Mouse (Mus musculus): ENCODE data around the gene Rhox2g.
"Not testable (repeated sequence)": the region's sequence is repeated elsewhere in the genome, so short reads cannot be mapped to it uniquely, and the experiment has no call there.

Rhox2g gene

GRCm38 (mm10) chrX:37643370-37643769 lies at the start of gene Rhox2g:
Gene Rhox2g, minus strand, starts transcription at chrX:37643470.
- DNase-seq (ENCODE audit: low read depth, low spot score); H3K36me3 ChIP-seq (ENCODE audit: control insufficient read depth, insufficient read depth, low read length, poor library complexity, severe bottlenecking); H3K27me3 ChIP-seq (ENCODE audit: control insufficient read depth, insufficient read depth, low read length, poor library complexity, severe bottlenecking): not testable (repeated sequence)

- no peak for DNase-seq (ENCODE audit: low read depth, low spot score)
- H3K27me3 ChIP-seq (ENCODE audit: control insufficient read depth, insufficient read depth, low read length, poor library complexity, severe bottlenecking) = no peaks in the 10 kb centered on the region
Measured at GRCm38 (mm10) chrX:37692261-37692660, 49.0 kb upstream of the Rhox2g start.

GRCm38 (mm10) chrX:37683031-37683715 lies 39.9 kb upstream of the Rhox2g start:
- no peak for DNase-seq (ENCODE audit: low read depth, low spot score)
- H3K27me3 ChIP-seq (ENCODE audit: control insufficient read depth, insufficient read depth, low read length, poor library complexity, severe bottlenecking) = no peaks in the 10 kb centered on the region
- H3K36me3 ChIP-seq (ENCODE audit: control insufficient read depth, insufficient read depth, low read length, poor library complexity, severe bottlenecking) = no peaks in the 10 kb centered on the region

More at GRCm38 (mm10) chrX:37692261-37692660, 49.0 kb upstream of the Rhox2g start:
- no peaks in the 10 kb centered on the region for H3K36me3 ChIP-seq (ENCODE audit: control insufficient read depth, insufficient read depth, low read length, poor library complexity, severe bottlenecking)

- not testable (repeated sequence) for H3K36me3 ChIP-seq (ENCODE audit: control insufficient read depth, insufficient read depth, low read length, poor library complexity, severe bottlenecking); H3K27me3 ChIP-seq (ENCODE audit: control insufficient read depth, insufficient read depth, low read length, poor library complexity, severe bottlenecking); DNase-seq (ENCODE audit: low read depth, low spot score)
Measured at GRCm38 (mm10) chrX:37673177-37673576, 29.9 kb upstream of the Rhox2g start, which contains the start of gene Rhox2h. Gene Rhox2h, minus strand, starts transcription at chrX:37673277.

- H3K27me3 ChIP-seq (ENCODE audit: control insufficient read depth, insufficient read depth, low read length, poor library complexity, severe bottlenecking); H3K36me3 ChIP-seq (ENCODE audit: control insufficient read depth, insufficient read depth, low read length, poor library complexity, severe bottlenecking); DNase-seq (ENCODE audit: low read depth, low spot score): not testable (repeated sequence)
Measured at GRCm38 (mm10) chrX:37668664-37669063, 25.4 kb upstream of the Rhox2g start, which contains the start of gene Rhox3h. Gene Rhox3h, minus strand, starts transcription at chrX:37668764.

GRCm38 (mm10) chrX:37651227-37651626 lies 8.0 kb upstream of the Rhox2g start, which contains the start of gene Rhox4g:
Gene Rhox4g, minus strand, starts transcription at chrX:37651327.
- H3K27me3 ChIP-seq (ENCODE audit: control insufficient read depth, insufficient read depth, low read length, poor library complexity, severe bottlenecking); DNase-seq (ENCODE audit: low read depth, low spot score); H3K36me3 ChIP-seq (ENCODE audit: control insufficient read depth, insufficient read depth, low read length, poor library complexity, severe bottlenecking): not testable (repeated sequence)

GRCm38 (mm10) chrX:37628512-37628911 lies 14.8 kb downstream of the Rhox2g start, which contains the start of gene Rhox3g:
Gene Rhox3g, minus strand, starts transcription at chrX:37628612.
- DNase-seq (ENCODE audit: low read depth, low spot score); H3K27me3 ChIP-seq (ENCODE audit: control insufficient read depth, insufficient read depth, low read length, poor library complexity, severe bottlenecking); H3K36me3 ChIP-seq (ENCODE audit: control insufficient read depth, insufficient read depth, low read length, poor library complexity, severe bottlenecking): not testable (repeated sequence)

- not testable (repeated sequence) for H3K36me3 ChIP-seq (ENCODE audit: control insufficient read depth, insufficient read depth, low read length, poor library complexity, severe bottlenecking); DNase-seq (ENCODE audit: low read depth, low spot score); H3K27me3 ChIP-seq (ENCODE audit: control insufficient read depth, insufficient read depth, low read length, poor library complexity, severe bottlenecking)
Measured at GRCm38 (mm10) chrX:37607604-37608003, 35.7 kb downstream of the Rhox2g start, which contains the start of gene Rhox4f. Gene Rhox4f, minus strand, starts transcription at chrX:37607704.

All from splenic B cell, adult 2 months (primary cell).